Mouse (Mus musculus): ENCODE data around the gene Cyp2w1. TPM values are rescaled to one million over a fixed set of nuclear protein-coding genes. Genes with fewer than 3 reads are reported as not detected.

Gene Cyp2w1
- polyA plus RNA-seq (2016; fragmentation: Nextera tagmentation; extraction: Ambion mirVana), result not detected in 2 replicates

- DNase-seq (ENCODE audit: low spot score), result no peak
- Histone ChIP-seq H3K4me1 (replicated peaks) (peaks cover 20% of the 10 kb centered on the region), H3K36me3 (no peaks in the 10 kb centered on the region), H3K27ac (0 out of 2 replicates have a peak within 1 kb of the TSS, but pooled peaks have one; percentile 35), H3K27me3 (ENCODE audit: insufficient read depth, poor library complexity, severe bottlenecking) (peaks cover 22% of the 10 kb centered on the region; the same call in 1 of the 2 replicates), H3K9me3 (no peaks in the 10 kb centered on the region), H3K4me3 (no peak within 1 kb of the TSS)
- whole genome bisulfite sequencing, result 67% methylated on average over 6 of the region's 6 CpGs
Observed at GRCm38 (mm10) chr5:139352317-139352716, at the start of gene Cyp2w1. Gene Cyp2w1, plus strand, starts transcription at chr5:139352617.

- WGBS, result 85% methylated on average over 9 of the region's 9 CpGs
- H3K27ac ChIP-seq, result no peak overlapping the region
Observed at GRCm38 (mm10) chr5:139303646-139304061, 48.8 kb upstream of the Cyp2w1 start.

GRCm38 (mm10) chr5:139309946-139310345, 42.5 kb upstream of the Cyp2w1 start:
- Histone ChIP-seq H3K27ac (no peak overlapping the region), H3K9me3 (no peaks in the 10 kb centered on the region), H3K27me3 (ENCODE audit: insufficient read depth, poor library complexity, severe bottlenecking) (no peaks in the 10 kb centered on the region), H3K4me3 (no peak overlapping the region), H3K4me1 (replicated peaks) (no peaks in the 10 kb centered on the region), H3K36me3 (no peaks in the 10 kb centered on the region)
- no peak for DNase-seq (ENCODE audit: low spot score)
- WGBS, result 85% methylated on average over 3 of the region's 3 CpGs

More at GRCm38 (mm10) chr5:139303646-139304061, 48.8 kb upstream of the Cyp2w1 start:
- Histone ChIP-seq H3K36me3 (no peaks in the 10 kb centered on the region), H3K9me3 (no peaks in the 10 kb centered on the region), H3K4me3 (no peak overlapping the region), H3K4me1 (replicated peaks) (peaks cover 5% of the 10 kb centered on the region; the same call in 1 of the 2 replicates), H3K27me3 (ENCODE audit: insufficient read depth, poor library complexity, severe bottlenecking) (no peaks in the 10 kb centered on the region; the same call in 1 of the 2 replicates)
- DNase-seq (ENCODE audit: low spot score), result no peak

GRCm38 (mm10) chr5:139310477-139310876, 41.9 kb upstream of the Cyp2w1 start:
- no peak overlapping the region for H3K27ac ChIP-seq
- H3K4me1 ChIP-seq (replicated peaks), result no peaks in the 10 kb centered on the region
- no peak overlapping the region for H3K4me3 ChIP-seq
- H3K36me3 ChIP-seq, result no peaks in the 10 kb centered on the region
- no peak for DNase-seq (ENCODE audit: low spot score)
- no peaks in the 10 kb centered on the region for H3K9me3 ChIP-seq
- WGBS, result 92% methylated on average over 4 of the region's 4 CpGs
- no peaks in the 10 kb centered on the region for H3K27me3 ChIP-seq (ENCODE audit: insufficient read depth, poor library complexity, severe bottlenecking)

- H3K27me3 ChIP-seq (ENCODE audit: insufficient read depth, poor library complexity, severe bottlenecking), result no peaks in the 10 kb centered on the region
- no peaks in the 10 kb centered on the region for H3K36me3 ChIP-seq
- 91% methylated on average over 9 of the region's 9 CpGs for WGBS
- no peaks in the 10 kb centered on the region for H3K4me1 ChIP-seq (replicated peaks)
- no peak for DNase-seq (ENCODE audit: low spot score)
- no peaks in the 10 kb centered on the region for H3K9me3 ChIP-seq
- H3K27ac ChIP-seq, result no peak overlapping the region
- H3K4me3 ChIP-seq, result no peak overlapping the region
Observed at GRCm38 (mm10) chr5:139311822-139312221, 40.6 kb upstream of the Cyp2w1 start.

- DNase-seq (ENCODE audit: low spot score), result no peak
- no peaks in the 10 kb centered on the region for H3K36me3 ChIP-seq
- peaks cover 4% of the 10 kb centered on the region; the same call in 1 of the 2 replicates for H3K27me3 ChIP-seq (ENCODE audit: insufficient read depth, poor library complexity, severe bottlenecking)
- no peak overlapping the region for H3K27ac ChIP-seq
- H3K4me3 ChIP-seq, result no peak overlapping the region
- 83% methylated on average over 9 of the region's 9 CpGs for WGBS
- peaks cover 9% of the 10 kb centered on the region; the same call in 1 of the 2 replicates for H3K4me1 ChIP-seq (replicated peaks)
- H3K9me3 ChIP-seq, result no peaks in the 10 kb centered on the region
Observed at GRCm38 (mm10) chr5:139313536-139313935, 38.9 kb upstream of the Cyp2w1 start.

- no peak for DNase-seq (ENCODE audit: low spot score)
- Histone ChIP-seq H3K36me3 (no peaks in the 10 kb centered on the region), H3K27ac (no peak overlapping the region), H3K27me3 (ENCODE audit: insufficient read depth, poor library complexity, severe bottlenecking) (peaks cover 4% of the 10 kb centered on the region; the same call in 1 of the 2 replicates), H3K9me3 (no peaks in the 10 kb centered on the region), H3K4me1 (replicated peaks) (peaks cover 9% of the 10 kb centered on the region; the same call in 1 of the 2 replicates), H3K4me3 (no peak overlapping the region)
- 88% methylated on average over 12 of the region's 12 CpGs for WGBS
Observed at GRCm38 (mm10) chr5:139314941-139315642, 37.3 kb upstream of the Cyp2w1 start.

- H3K4me3 ChIP-seq, result no peak overlapping the region
- H3K36me3 ChIP-seq, result no peaks in the 10 kb centered on the region
- no peak overlapping the region for H3K27ac ChIP-seq
- H3K9me3 ChIP-seq, result no peaks in the 10 kb centered on the region
- H3K27me3 ChIP-seq (ENCODE audit: insufficient read depth, poor library complexity, severe bottlenecking), result peaks cover 10% of the 10 kb centered on the region; the same call in 1 of the 2 replicates
- peaks cover 9% of the 10 kb centered on the region; the same call in 1 of the 2 replicates for H3K4me1 ChIP-seq (replicated peaks)
- no peak for DNase-seq (ENCODE audit: low spot score)
- WGBS, result 71% methylated on average over 6 of the region's 6 CpGs
Observed at GRCm38 (mm10) chr5:139316982-139317675, 35.3 kb upstream of the Cyp2w1 start.

- Histone ChIP-seq H3K9me3 (no peaks in the 10 kb centered on the region), H3K4me1 (replicated peaks) (peaks cover 9% of the 10 kb centered on the region; the same call in 1 of the 2 replicates), H3K27ac (no peak overlapping the region), H3K27me3 (ENCODE audit: insufficient read depth, poor library complexity, severe bottlenecking) (peaks cover 18% of the 10 kb centered on the region), H3K4me3 (no peak overlapping the region), H3K36me3 (no peaks in the 10 kb centered on the region)
- DNase-seq (ENCODE audit: low spot score), result no peak
- 64% methylated on average over 21 of the region's 21 CpGs for WGBS
Observed at GRCm38 (mm10) chr5:139317751-139318504, 34.5 kb upstream of the Cyp2w1 start.

GRCm38 (mm10) chr5:139320424-139320823, 32.0 kb upstream of the Cyp2w1 start:
- H3K9me3 ChIP-seq, result no peaks in the 10 kb centered on the region
- WGBS, result 83% methylated on average over 7 of the region's 7 CpGs
- H3K4me1 ChIP-seq (replicated peaks), result peaks cover 24% of the 10 kb centered on the region
- DNase-seq (ENCODE audit: low spot score), result no peak
- no peak overlapping the region for H3K4me3 ChIP-seq
- H3K27me3 ChIP-seq (ENCODE audit: insufficient read depth, poor library complexity, severe bottlenecking), result peaks cover 43% of the 10 kb centered on the region
- H3K27ac ChIP-seq, result no peak overlapping the region
- no peaks in the 10 kb centered on the region for H3K36me3 ChIP-seq

GRCm38 (mm10) chr5:139321331-139321730, 31.1 kb upstream of the Cyp2w1 start:
- Histone ChIP-seq H3K4me3 (no peak overlapping the region), H3K27ac (no peak overlapping the region), H3K4me1 (replicated peaks) (peaks cover 27% of the 10 kb centered on the region), H3K9me3 (no peaks in the 10 kb centered on the region), H3K27me3 (ENCODE audit: insufficient read depth, poor library complexity, severe bottlenecking) (peaks cover 52% of the 10 kb centered on the region), H3K36me3 (no peaks in the 10 kb centered on the region)
- DNase-seq (ENCODE audit: low spot score), result no peak
- 81% methylated on average over 6 of the region's 6 CpGs for WGBS

GRCm38 (mm10) chr5:139323260-139323924, 29.0 kb upstream of the Cyp2w1 start:
- H3K9me3 ChIP-seq, result no peaks in the 10 kb centered on the region
- WGBS, result 82% methylated on average over 9 of the region's 9 CpGs
- no peak for DNase-seq (ENCODE audit: low spot score)
- peaks cover 63% of the 10 kb centered on the region for H3K27me3 ChIP-seq (ENCODE audit: insufficient read depth, poor library complexity, severe bottlenecking)
- H3K27ac ChIP-seq, result no peak overlapping the region
- H3K4me1 ChIP-seq (replicated peaks), result peaks cover 18% of the 10 kb centered on the region
- H3K36me3 ChIP-seq, result no peaks in the 10 kb centered on the region
- H3K4me3 ChIP-seq, result no peak overlapping the region

Measured in hindbrain, embryonic 10.5 days (tissue).